Mouse (Mus musculus) heart, embryonic 13.5 days (tissue): ENCODE results near the gene Utp15. TPM values are rescaled to one million over a fixed set of nuclear protein-coding genes. Genes with fewer than 3 reads are reported as not detected.

ENCODE experiments used
- ATAC-seq: fragments of 200-750 bp; cut with Nextera tagmentation; 2 replicates; pipeline ENCODE4 v1.8.0; 2017; ENCODE audit warnings: moderate TSS enrichment; ENCODE audit not compliant: insufficient number of reproducible peaks, low FRiP score, low TSS enrichment; ENCODE audit errors: extremely low read depth
- H3K27ac ChIP-seq: fragments of 300-500 bp; sonication (generic); replicated peaks from 2 replicates; pipeline ENCODE4 v1.5.1; 2015; ENCODE audit warnings: moderate library complexity, mild to moderate bottlenecking, inconsistent platforms
- H3K27me3 ChIP-seq: fragments of 300-500 bp; sonication (generic); replicated peaks from 2 replicates; pipeline ENCODE4 v1.6.1; 2015; ENCODE audit warnings: mild to moderate bottlenecking, inconsistent platforms
- H3K36me3 ChIP-seq: fragments of 300-500 bp; sonication (generic); 2 replicates; pipeline ENCODE4 v1.6.1; 2015; ENCODE audit warnings: mild to moderate bottlenecking, inconsistent platforms
- H3K4me1 ChIP-seq: fragments of 300-500 bp; sonication (generic); 2 replicates; pipeline ENCODE4 v1.6.1; 2015; ENCODE audit warnings: inconsistent platforms
- H3K4me2 ChIP-seq: fragments of 300-500 bp; sonication (generic); 2 replicates; pipeline ENCODE4 v1.6.1; 2015; ENCODE audit warnings: inconsistent platforms, mild to moderate bottlenecking, moderate library complexity
- H3K4me3 ChIP-seq: fragments of 300-500 bp; sonication (generic); 2 replicates; pipeline ENCODE4 v1.5.1; 2015; ENCODE audit warnings: moderate library complexity, mild to moderate bottlenecking, inconsistent platforms
- H3K9ac ChIP-seq: fragments of 300-500 bp; sonication (generic); 2 replicates; pipeline ENCODE4 v1.6.1; 2015; ENCODE audit warnings: inconsistent platforms, mild to moderate bottlenecking, moderate library complexity
- H3K9me3 ChIP-seq: fragments of 300-500 bp; sonication (generic); 2 replicates; pipeline ENCODE4 v1.6.1; 2016; ENCODE audit warnings: inconsistent platforms
- WGBS: fragments of 180-500 bp; shearing (Covaris S2); methylation state at CpG from one replicate; pipeline ENCODE4 v1.1.7; 2015; ENCODE audit warnings: mixed read lengths; 5-methylcytosine and 5-hydroxymethylcytosine counted together
- polyA plus RNA-seq: library from polyadenylated mRNA; unstranded; fragments of >200 nt; fragmentation: Nextera tagmentation; extraction: Ambion mirVana; gene quantifications from 2 replicates; pipeline ENCODE4 v1.2.1, GENCODE M21; 2015

Gene Utp15
- polyA plus RNA-seq, 1 experiment from 2014 or later: 13.5 TPM

DNA sequence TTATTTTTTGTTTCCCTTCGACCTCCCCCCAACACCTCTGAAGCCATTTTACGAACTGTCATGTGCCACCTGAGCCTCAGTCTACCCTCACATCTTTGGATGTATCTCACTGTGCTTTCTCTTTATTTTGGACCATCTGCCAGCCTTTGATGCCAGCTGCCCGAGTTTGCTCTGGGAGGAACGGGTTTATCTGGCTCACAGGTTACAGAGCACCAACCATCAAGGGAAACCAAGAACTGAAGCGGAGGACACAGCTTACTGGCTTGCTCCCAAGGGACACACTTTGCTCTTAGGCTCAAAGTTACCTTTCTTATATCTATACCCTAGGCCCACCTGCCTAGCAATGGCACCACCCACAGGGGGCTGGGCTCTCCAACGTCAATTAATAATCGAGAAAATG, 17.5 kb downstream of the Utp15 start:
- no peak overlapping the region for H3K27ac ChIP-seq
- 72% methylated on average over 7 of the region's 7 CpGs for WGBS
- no peak overlapping the region for H3K4me3 ChIP-seq
- H3K4me1 ChIP-seq: peaks cover 3% of the 10 kb centered on the region; the same call in 1 of the 2 replicates
- H3K36me3 ChIP-seq: peaks cover 33% of the 10 kb centered on the region
- H3K4me2 ChIP-seq: no peak overlapping the region
- 0 out of 2 replicates have a peak, but pooled peaks cover 12% of the 10 kb centered on the region for H3K27me3 ChIP-seq
- no peak for ATAC-seq
- no peaks in the 10 kb centered on the region for H3K9me3 ChIP-seq
- H3K9ac ChIP-seq: no peak overlapping the region

DNA sequence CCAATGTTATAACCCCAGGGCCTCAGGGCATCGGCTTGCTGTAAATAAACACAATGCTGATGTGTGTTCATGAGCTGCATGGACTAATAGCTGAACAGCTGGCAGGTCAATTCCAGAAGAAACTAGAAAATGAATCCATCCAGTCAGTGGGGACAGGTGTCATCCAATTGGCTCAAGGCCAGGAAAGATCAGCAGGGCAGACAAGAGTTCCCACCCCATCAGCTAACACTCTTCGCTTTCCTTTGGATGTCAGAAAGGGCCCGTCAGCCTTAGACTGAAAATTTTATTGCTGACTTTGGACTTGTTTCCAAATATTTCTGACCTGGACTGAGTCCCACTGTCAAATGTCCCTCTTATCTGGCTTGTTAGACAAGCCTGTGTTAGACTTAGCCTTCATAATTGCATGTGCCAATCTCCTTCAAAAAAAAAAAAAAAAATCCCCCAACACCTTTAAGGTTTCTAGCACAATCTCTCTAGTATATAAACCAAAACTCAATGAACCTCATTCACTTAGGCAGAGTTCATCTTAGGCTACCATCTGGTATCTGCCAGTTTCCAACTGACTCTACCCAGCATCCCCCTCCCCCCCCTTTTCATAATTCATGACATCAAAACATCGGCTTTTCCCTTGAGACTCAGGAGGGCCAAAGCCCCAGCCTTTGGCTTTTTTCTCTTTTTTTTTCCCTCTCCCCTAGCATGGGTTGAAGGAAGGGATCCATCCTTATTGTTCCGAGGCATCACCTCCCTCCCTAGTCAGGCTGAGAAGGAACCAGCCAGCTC, 18.1 kb downstream of the Utp15 start:
- Histone ChIP-seq H3K27me3 (0 out of 2 replicates have a peak, but pooled peaks cover 12% of the 10 kb centered on the region), H3K27ac (no peak overlapping the region), H3K4me2 (no peak overlapping the region), H3K9ac (no peak overlapping the region), H3K9me3 (no peaks in the 10 kb centered on the region), H3K36me3 (peaks cover 26% of the 10 kb centered on the region), H3K4me1 (peaks cover 3% of the 10 kb centered on the region; the same call in 1 of the 2 replicates), H3K4me3 (no peak overlapping the region)
- no peak for ATAC-seq
- 53% methylated on average over 5 of the region's 5 CpGs for WGBS

DNA sequence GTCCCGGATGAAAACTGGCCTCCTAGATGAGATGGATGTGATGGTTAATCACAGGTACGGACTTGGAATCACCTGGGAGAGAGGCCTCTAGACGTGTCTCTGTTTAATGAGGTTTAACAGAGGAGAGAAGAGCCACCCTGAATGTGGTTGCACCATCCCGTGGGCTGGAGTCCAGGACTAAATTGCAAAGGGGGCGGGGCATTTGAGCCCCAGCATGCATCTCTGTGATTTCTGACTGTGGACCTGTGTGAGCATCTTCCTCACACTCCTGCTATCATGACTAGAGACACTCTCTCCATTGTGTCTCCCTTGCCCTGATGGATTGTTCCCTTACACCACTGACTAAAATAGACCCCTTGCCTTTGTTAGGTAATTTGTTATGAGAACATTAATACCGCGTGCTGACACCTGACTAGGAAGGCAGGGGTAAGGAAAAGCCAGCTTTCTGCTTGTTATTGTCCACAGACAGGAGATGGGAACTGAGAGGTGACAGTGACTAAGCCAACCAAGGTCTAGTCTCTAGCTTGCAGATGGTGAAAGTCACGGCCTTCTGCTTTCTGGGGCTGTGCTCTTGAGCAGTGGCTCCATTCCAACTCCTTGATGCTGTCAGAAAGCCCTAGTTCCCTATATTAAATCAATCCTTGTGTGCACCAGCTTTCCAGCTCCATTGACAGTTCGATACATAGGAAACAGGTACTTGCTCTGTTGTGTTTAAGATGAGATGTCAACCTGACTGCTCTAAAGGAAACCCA, 21.1 kb downstream of the Utp15 start:
- Histone ChIP-seq H3K27me3 (0 out of 2 replicates have a peak, but pooled peaks cover 12% of the 10 kb centered on the region), H3K27ac (no peak overlapping the region), H3K4me1 (peaks cover 3% of the 10 kb centered on the region; the same call in 1 of the 2 replicates), H3K4me2 (no peak overlapping the region), H3K36me3 (no peaks in the 10 kb centered on the region), H3K9ac (no peak overlapping the region), H3K9me3 (no peaks in the 10 kb centered on the region), H3K4me3 (no peak overlapping the region)
- no peak for ATAC-seq
- WGBS: 62% methylated on average over 9 of the region's 9 CpGs

DNA sequence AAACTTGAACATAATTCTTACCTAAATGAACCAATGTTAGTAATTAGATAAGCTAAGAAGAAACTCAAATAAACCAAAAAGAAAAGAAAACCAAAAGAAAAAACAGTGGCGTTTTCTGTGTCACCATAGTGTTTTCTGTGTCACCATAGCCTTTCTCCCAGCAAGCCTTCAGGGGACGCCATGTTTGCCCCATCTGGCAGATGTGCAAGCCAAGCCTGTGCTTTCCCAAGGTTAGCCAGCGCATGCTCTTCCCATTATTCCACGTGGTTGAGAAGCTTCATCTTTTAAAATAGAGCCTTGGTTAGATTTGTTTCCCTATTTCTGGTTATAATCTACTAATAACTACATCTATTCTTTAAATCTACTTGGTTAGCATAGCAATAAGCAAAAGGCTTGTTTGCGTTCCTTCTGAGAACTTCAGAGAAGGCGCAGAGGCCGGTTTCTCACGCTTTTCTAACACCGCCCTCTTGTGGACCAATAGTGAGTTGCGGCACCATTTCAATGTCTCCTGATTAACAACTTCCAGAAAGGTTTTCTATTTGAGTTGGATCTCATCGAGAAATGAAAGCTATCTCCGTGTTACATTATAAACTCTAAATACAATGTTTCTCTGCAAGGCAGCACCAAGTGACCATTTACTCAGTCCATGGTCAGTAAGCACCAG, 22.7 kb downstream of the Utp15 start:
- Histone ChIP-seq H3K36me3 (no peaks in the 10 kb centered on the region), H3K4me2 (no peak overlapping the region), H3K27me3 (0 out of 2 replicates have a peak, but pooled peaks cover 12% of the 10 kb centered on the region), H3K27ac (no peak overlapping the region), H3K4me3 (no peak overlapping the region), H3K4me1 (peaks cover 3% of the 10 kb centered on the region; the same call in 1 of the 2 replicates), H3K9me3 (no peaks in the 10 kb centered on the region), H3K9ac (no peak overlapping the region)
- no peak for ATAC-seq
- WGBS: 18% methylated on average over 12 of the region's 12 CpGs

DNA sequence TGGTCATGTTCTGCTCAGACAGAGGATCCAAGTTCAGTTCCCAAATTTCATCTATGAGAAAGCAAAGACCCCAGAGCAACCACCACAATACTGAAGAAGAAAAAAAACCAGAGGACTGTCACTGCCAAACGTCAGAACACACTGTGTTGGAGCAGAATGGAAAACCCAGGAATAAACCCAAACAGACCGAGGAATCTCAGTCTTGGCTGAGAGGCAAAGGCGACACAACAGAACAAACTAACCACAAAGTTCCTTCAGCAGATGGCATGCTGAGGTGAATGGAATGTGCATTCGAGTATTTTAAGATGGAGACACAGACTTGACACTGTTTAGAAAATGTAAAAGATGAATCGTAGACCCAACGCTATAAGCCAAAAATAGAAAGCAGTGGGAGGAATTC, 27.4 kb downstream of the Utp15 start:
- H3K27me3 ChIP-seq: no peaks in the 10 kb centered on the region
- H3K36me3 ChIP-seq: no peaks in the 10 kb centered on the region
- H3K27ac ChIP-seq: no peak overlapping the region
- no peak overlapping the region for H3K4me2 ChIP-seq
- H3K4me1 ChIP-seq: no peaks in the 10 kb centered on the region
- no peak overlapping the region for H3K4me3 ChIP-seq
- no peak overlapping the region for H3K9ac ChIP-seq
- no peaks in the 10 kb centered on the region for H3K9me3 ChIP-seq
- ATAC-seq: no peak
- WGBS: 57% methylated on average over 6 of the region's 6 CpGs

DNA sequence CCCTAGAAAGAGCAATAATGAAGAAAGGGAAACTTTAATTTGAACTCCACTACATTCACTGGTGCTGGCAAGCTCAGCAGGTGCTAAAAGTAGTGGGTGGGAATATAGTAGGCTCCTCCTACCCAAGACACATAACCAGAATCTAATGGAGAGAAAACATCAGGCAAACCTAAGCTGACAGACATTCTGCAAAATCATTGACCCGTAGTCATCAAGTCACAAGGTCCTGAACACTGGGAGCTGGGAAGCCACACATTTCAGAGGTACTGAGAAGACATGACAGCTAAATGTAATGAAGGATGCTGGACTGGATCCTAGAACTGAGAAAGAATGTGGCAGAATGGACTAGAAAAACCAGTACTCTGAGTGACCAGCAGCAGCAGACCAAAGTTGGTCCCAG, 32.3 kb downstream of the Utp15 start:
- no peaks in the 10 kb centered on the region for H3K27me3 ChIP-seq
- no peak overlapping the region for H3K4me3 ChIP-seq
- no peak for ATAC-seq
- no peak overlapping the region for H3K4me2 ChIP-seq
- whole genome bisulfite sequencing: 85% methylated on average over 1 of the region's 1 CpGs
- no peak overlapping the region for H3K9ac ChIP-seq
- no peaks in the 10 kb centered on the region for H3K9me3 ChIP-seq
- H3K36me3 ChIP-seq: no peaks in the 10 kb centered on the region
- H3K27ac ChIP-seq: no peak overlapping the region
- no peaks in the 10 kb centered on the region for H3K4me1 ChIP-seq

DNA sequence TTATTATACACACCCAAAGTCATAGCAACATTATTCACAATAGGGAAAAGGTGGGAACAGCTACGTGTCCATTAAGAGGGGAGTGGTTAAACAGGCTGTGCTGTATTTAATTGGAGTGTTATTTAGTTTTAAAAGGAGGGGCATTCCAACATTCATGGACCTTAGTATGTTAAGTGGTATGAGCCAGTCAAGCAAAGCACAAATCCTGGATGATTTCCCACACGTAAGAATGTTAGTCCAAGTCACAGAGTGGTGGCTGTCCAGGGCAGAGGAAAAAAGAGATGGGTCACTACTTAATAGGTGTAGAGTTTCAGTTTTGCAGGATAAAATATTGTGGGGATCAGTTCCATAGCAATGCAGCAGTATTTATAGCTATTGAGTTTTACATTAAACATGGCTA, 36.6 kb downstream of the Utp15 start:
- ATAC-seq: no peak
- 67% methylated on average over 2 of the region's 2 CpGs for WGBS
- Histone ChIP-seq H3K4me1 (no peaks in the 10 kb centered on the region), H3K27ac (no peak overlapping the region), H3K9me3 (no peaks in the 10 kb centered on the region), H3K36me3 (no peaks in the 10 kb centered on the region), H3K27me3 (peaks cover 10% of the 10 kb centered on the region; the same call in 1 of the 2 replicates), H3K9ac (no peak overlapping the region), H3K4me2 (no peak overlapping the region), H3K4me3 (no peak overlapping the region)

DNA sequence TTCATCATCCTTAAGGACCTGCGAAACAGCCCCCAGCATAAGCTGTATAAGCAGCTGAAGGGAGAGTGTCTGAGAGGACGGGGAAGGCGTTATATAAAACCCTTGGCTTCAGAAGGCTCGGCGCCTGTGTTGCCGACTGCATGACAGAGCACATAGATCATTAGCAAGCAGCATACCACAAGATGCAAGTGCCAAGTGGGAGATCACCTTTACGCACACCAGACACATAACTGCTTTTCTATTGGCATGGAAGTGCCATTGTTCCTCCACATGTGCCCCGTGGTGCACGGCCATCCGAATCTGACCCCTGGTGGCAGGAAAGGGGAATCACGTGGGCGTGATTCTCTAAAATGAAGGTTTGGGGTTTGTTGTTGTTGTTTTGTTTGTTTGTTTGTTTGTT, 40.0 kb downstream of the Utp15 start:
- ATAC-seq: no peak
- no peaks in the 10 kb centered on the region for H3K4me1 ChIP-seq
- 38% methylated on average over 12 of the region's 12 CpGs for WGBS
- H3K4me2 ChIP-seq: no peak overlapping the region; the same call in 1 of the 2 replicates
- H3K36me3 ChIP-seq: no peaks in the 10 kb centered on the region
- no peak overlapping the region for H3K4me3 ChIP-seq
- H3K27ac ChIP-seq: no peak overlapping the region
- no peak overlapping the region for H3K9ac ChIP-seq
- H3K27me3 ChIP-seq: peaks cover 10% of the 10 kb centered on the region; the same call in 1 of the 2 replicates
- H3K9me3 ChIP-seq: no peaks in the 10 kb centered on the region

DNA sequence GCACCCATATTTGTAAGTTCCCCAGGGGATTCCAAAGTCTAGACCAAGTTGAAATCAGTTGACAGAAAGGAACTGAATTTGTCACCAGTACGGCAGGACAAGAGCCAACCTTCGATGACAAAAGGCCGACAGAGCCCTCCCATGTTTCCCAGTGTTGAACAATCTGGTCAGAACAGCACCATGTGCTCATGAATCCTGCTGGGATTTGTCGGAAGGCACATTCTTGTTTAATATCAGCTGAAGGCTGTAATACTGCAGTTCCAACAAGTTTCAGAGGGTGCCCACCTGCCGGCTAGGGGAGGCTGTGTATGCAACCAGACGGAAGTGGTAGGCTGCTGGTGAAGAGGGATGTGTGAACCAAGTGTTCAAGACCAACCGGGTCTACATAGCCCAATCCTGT, 52.7 kb downstream of the Utp15 start:
- WGBS: 80% methylated on average over 7 of the region's 7 CpGs
- H3K4me1 ChIP-seq: peaks cover 10% of the 10 kb centered on the region
- H3K9ac ChIP-seq: no peak overlapping the region
- no peak overlapping the region for H3K4me3 ChIP-seq
- H3K36me3 ChIP-seq: no peaks in the 10 kb centered on the region
- H3K27ac ChIP-seq: no peak overlapping the region
- H3K4me2 ChIP-seq: no peak overlapping the region
- peaks cover 11% of the 10 kb centered on the region for H3K27me3 ChIP-seq
- no peaks in the 10 kb centered on the region for H3K9me3 ChIP-seq
- ATAC-seq: no peak

DNA sequence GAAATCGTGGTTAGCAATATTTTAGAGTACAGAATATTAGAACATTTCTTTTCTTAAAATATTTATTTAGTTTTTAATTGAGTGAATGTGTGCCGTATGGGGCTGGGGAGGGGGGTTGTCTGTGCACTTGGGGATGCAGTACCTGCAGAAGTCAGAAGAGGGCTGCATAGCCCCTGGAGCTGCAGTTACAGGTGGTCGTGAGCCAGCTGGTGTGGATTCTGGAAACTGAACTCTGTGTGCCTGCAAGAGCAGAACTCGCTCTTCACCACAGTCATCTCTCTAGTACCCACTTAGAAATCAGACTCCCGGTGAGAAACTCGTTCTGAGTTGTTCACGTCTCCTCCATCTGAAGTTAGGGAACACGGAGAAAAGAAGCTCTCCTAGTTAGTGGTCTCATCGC, 54.0 kb downstream of the Utp15 start:
- H3K4me3 ChIP-seq: no peak overlapping the region
- no peak overlapping the region for H3K4me2 ChIP-seq
- H3K9me3 ChIP-seq: no peaks in the 10 kb centered on the region
- H3K4me1 ChIP-seq: peaks cover 11% of the 10 kb centered on the region
- H3K9ac ChIP-seq: no peak overlapping the region
- WGBS: 38% methylated on average over 9 of the region's 9 CpGs
- ATAC-seq: no peak
- peaks cover 13% of the 10 kb centered on the region for H3K27me3 ChIP-seq
- no peaks in the 10 kb centered on the region for H3K36me3 ChIP-seq
- H3K27ac ChIP-seq: no peak overlapping the region

DNA sequence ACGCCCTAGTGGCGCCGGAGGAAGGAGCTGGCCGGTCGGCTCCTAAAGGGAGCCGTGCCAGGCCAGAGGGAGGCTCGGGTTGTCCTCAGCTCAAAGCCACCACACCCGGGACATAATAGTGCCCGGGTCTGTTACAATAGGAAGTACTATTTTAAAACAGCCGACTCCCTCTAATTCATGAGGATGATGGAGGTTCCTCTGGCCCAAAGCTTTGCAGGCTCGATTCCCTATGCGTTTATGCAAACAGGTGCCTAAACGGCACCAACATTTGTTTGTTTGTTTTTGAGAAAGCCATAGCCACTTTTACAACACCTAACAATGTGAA, 56.3 kb downstream of the Utp15 start:
- no peak for ATAC-seq
- no peaks in the 10 kb centered on the region for H3K36me3 ChIP-seq
- H3K4me2 ChIP-seq: peak overlapping the region; percentile 92
- 3% methylated on average over 13 of the region's 13 CpGs for WGBS
- H3K9ac ChIP-seq: peak overlapping the region; percentile 80
- peaks cover 13% of the 10 kb centered on the region for H3K27me3 ChIP-seq
- no peaks in the 10 kb centered on the region for H3K9me3 ChIP-seq
- H3K4me1 ChIP-seq: peaks cover 19% of the 10 kb centered on the region
- H3K4me3 ChIP-seq: peak overlapping the region; percentile 72
- peak overlapping the region; percentile 86 for H3K27ac ChIP-seq
